Mouse (Mus musculus) spleen, postnatal 0 days (tissue): ENCODE results near the gene Gm10324. TPM values are rescaled to one million over a fixed set of nuclear protein-coding genes. Genes with fewer than 3 reads are reported as not detected.

Experiments used
- polyA plus RNA-seq: library from polyadenylated mRNA; unstranded; fragments of >200 nt; fragmentation: Nextera tagmentation; extraction: Ambion mirVana; gene quantifications from 2 replicates; pipeline ENCODE4 v1.2.1, GENCODE M21; 2015

Gm10324 gene
- polyA plus RNA-seq: not detected in 2 replicates

GRCm38 (mm10) chr13:66119247-66119646 lies at the start of gene Gm10324:
TSS of gene Gm10324 (plus strand) at chr13:66119547.

Other genes starting within 250 kb of the Gm10324 start
- gene Gm10772, start 108.0 kb downstream of the Gm10324 start, polyA plus RNA-seq: not detected in 2 replicates